Mouse (Mus musculus) embryonic fibroblast, embryonic 13.5 days (primary cell): ENCODE measurements at regions not wholly inside any gene's neighbourhood (a gene's known extent, or its start where the extent isn't known, plus 50 kb on each side); places are given as distances from the start of the nearest gene placed in this dataset.

Source experiments
- CTCF ChIP-seq: IDR thresholded peaks from 2 replicates; pipeline ENCODE4 v1.5.1; 2011; ENCODE audit warnings: mild to moderate bottlenecking, control low read depth, low read length, moderate library complexity, borderline replicate concordance; ENCODE audit not compliant: insufficient read depth
- POLR2A ChIP-seq: IDR thresholded peaks from 2 replicates; pipeline ENCODE4 v1.6.1; 2011; ENCODE audit warnings: low read depth, mild to moderate bottlenecking, control low read depth, low read length, moderate library complexity

- TF ChIP-seq POLR2A (no peak), CTCF (no peak)
Measured at GRCm38 (mm10) chr14:79902355-79902754, 81.5 kb upstream of the Olfm4 start.
